Mouse (Mus musculus) lung, postnatal 0 days (tissue): ENCODE measurements at regions not wholly inside any gene's neighbourhood (a gene's known extent, or its start where the extent isn't known, plus 50 kb on each side); places are given as distances from the start of the nearest gene placed in this dataset.

Experiments used
- CTCF ChIP-seq: IDR thresholded peaks from 2 replicates; pipeline ENCODE4 v1.5.1; 2016; ENCODE audit warnings: antibody characterized with exemption, mild to moderate bottlenecking
- EP300 ChIP-seq: IDR thresholded peaks from 2 replicates; pipeline ENCODE4 v1.6.1; 2016; ENCODE audit warnings: antibody characterized with exemption, mild to moderate bottlenecking, control low read depth

- TF ChIP-seq CTCF, result no peak
- TF ChIP-seq EP300, result no peak
These were observed 1320.6 kb upstream of the Gm7489 start for GRCm38 (mm10) chr15:52564078-52564477.
